Mouse (Mus musculus): Measurements from ENCODE around the gene Lrrc25.

Gene Lrrc25

GRCm38 (mm10) chr8:70649324-70649723, 33.4 kb downstream of the Lrrc25 start:
- peak; percentile 89 for DNase-seq

DNA sequence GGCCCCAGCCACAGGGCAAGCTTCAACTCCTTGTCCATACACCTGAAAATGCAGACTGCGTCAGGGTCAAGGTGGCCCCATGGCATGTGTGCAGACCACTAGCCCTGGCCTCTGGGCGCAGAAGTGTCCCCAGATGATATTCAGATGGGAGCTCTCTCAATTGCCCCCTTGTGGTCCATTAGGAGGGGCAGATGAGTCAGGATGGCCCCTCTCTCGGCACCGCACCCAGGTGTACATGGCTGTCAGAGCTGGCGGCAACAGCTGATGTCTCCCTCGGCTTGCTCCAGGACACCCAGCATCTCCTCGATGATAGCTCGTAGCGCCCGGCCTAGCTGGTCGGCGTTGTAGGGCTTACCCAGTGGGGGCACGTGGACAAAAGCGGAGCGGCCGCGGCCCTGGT, 34.4 kb downstream of the Lrrc25 start:
- no peak for DNase-seq

- DNase-seq = peak; percentile 78
Observed at GRCm38 (mm10) chr8:70653226-70653625, 37.3 kb downstream of the Lrrc25 start.

GRCm38 (mm10) chr8:70654121-70654520, 38.2 kb downstream of the Lrrc25 start:
- no peak for DNase-seq

- no peak for DNase-seq
Observed at GRCm38 (mm10) chr8:70655469-70655868, 39.5 kb downstream of the Lrrc25 start.

GRCm38 (mm10) chr8:70656193-70656790, 40.3 kb downstream of the Lrrc25 start:
- DNase-seq = no peak

DNA sequence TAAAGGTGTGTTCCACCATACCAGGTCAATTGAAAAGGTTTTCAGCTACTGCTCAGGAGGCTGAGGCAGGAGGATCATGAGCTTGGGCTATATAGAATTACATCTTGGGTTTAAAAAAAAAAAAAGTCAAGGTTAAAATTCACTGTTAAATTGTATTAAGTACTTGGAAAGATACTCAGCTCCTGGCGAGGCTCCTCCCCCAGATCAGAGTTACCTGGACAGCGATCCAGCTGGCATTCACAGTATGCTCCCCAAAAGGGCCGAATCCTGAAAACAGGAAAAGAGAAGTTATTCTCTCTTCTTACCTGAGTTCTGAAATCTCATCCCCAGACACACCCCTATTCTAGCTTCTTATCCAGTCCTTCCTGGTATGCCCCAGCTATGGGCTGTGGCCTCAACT, 41.3 kb downstream of the Lrrc25 start:
- no peak for DNase-seq

GRCm38 (mm10) chr8:70657739-70658138, 41.8 kb downstream of the Lrrc25 start:
- DNase-seq = no peak

DNA sequence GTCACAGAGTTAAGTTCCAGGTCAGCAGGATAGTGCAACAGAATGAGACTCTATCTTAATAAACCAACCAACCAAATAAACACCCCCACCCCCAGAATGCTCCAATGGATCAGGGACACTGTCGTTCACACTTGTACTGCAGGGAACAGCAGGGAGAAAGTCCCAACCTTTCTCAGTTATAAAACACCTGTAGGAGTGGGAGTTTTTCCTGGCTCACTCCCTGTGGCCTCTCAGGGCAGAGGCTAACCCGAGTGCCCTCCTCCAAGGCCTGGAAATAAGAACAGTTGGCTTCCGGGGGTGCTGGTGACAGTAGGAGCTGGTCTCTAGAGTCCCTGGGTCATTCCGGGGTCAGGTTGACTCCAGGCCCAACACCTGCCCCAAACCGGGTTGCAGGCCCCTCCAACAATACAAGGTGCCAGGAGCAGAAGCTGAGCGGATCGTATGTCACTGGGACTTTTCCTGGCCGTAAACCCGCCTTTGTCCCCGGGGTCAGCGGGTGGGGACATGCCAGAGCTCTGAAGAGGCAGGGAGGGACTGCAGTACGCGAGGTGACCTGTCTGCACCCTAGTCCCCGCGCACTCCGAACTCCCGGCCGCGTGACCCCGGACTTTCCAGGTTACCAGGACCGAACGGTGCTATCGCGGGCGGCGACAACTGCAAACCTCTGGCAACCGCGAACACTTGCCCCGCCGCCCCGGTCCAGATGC, 43.1 kb downstream of the Lrrc25 start:
- DNase-seq = no peak

DNA sequence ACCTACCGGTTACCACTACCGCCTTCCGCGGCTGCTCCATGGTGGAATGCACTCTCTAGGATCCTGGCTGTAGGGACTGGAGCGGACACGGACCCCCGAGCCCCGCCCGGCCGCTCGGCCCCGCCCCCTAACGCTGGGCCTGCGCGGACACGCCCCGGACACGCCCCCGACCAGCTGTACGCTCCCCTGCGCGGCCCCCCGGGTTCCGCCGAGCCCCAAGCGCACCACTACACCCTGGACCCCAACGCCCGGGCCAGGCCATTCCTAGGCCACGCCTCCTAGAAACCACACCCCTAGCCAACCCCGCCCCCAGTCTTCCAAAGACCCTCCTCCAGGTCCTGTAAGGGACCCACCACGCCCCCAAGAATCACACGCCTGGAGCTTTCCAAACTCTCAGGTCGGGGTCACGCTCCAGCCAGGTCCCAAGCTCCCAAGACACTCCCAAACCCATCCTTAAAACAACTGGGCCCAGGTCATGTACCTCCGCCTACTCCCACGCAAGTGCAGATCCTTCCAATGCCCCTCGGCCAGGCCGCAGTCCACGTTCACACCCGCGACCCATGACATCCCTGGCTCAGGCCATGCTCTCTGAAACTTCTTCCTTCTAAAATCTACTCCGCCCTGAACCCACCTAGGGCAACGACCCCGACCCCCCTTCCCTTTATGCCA, 43.8 kb downstream of the Lrrc25 start:
- DNase-seq = peak; percentile 93

- DNase-seq = peak; percentile 43
Observed at GRCm38 (mm10) chr8:70660273-70660725, 44.3 kb downstream of the Lrrc25 start, which contains the start of gene Pgpep1. Pgpep1 (minus strand) TSS chr8:70660388.

GRCm38 (mm10) chr8:70663691-70664090, 47.7 kb downstream of the Lrrc25 start:
- DNase-seq = no peak

GRCm38 (mm10) chr8:70664631-70665030, 48.7 kb downstream of the Lrrc25 start:
- DNase-seq = no peak

DNA sequence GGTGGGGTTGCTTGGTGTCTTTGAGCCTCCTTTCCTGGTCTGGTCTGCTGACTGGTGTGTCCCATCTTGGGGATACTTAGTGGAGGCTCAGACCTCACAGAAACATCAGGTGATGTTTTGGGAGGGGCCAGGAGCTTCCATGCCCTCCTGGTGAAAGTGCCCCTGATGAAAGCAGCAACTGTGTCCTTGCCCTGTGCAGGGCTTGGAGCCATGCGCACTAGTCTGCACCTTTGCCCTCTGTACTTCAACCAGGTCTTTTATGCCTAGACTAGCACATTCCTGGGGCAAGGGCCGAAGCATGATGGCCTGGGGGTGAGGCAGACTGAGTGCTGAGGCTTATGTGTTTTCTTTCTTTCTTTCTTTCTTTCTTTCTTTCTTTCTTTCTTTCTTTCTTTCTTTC, 49.6 kb downstream of the Lrrc25 start:
- DNase-seq = no peak

DNA sequence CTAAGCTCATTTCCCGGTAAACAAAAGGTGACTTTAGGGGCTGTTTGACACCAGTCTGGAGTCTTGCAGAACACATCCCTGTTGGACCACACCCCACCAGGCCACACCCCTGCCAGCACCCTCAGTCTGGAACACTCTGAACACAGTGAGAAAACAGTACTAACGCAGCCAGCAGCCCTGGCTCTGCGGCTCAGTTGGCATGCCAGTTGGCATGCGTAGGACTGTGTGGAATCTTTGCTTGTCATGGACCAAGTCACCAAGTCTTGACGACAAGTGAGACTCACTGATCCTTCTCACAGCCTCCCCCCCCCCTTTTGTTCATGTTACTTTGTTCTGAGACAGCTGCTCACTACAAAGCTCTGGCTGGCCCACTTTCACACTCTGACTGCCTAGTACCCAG, 51.1 kb downstream of the Lrrc25 start:
- peak; percentile 63 for DNase-seq
